Mouse (Mus musculus): ENCODE results near the gene Foxg1. TPM values are rescaled to one million over a fixed set of nuclear protein-coding genes. Genes with fewer than 3 reads are reported as not detected.

The Foxg1 gene
- polyA plus RNA-seq, 1 experiment from 2014 or later = not detected

Other genes with a start within 250 kb of the Foxg1 start
- gene Gm43517, start 2.5 kb downstream of the Foxg1 start, polyA plus RNA-seq (2016; fragmentation: Nextera tagmentation; extraction: Ambion mirVana) = not detected in 2 replicates

Measured in limb, embryonic 12.5 days (tissue).